Mouse (Mus musculus): ENCODE measurements at regions not wholly inside any gene's neighbourhood (a gene's known extent, or its start where the extent isn't known, plus 50 kb on each side); places are given as distances from the start of the nearest gene placed in this dataset.

DNA sequence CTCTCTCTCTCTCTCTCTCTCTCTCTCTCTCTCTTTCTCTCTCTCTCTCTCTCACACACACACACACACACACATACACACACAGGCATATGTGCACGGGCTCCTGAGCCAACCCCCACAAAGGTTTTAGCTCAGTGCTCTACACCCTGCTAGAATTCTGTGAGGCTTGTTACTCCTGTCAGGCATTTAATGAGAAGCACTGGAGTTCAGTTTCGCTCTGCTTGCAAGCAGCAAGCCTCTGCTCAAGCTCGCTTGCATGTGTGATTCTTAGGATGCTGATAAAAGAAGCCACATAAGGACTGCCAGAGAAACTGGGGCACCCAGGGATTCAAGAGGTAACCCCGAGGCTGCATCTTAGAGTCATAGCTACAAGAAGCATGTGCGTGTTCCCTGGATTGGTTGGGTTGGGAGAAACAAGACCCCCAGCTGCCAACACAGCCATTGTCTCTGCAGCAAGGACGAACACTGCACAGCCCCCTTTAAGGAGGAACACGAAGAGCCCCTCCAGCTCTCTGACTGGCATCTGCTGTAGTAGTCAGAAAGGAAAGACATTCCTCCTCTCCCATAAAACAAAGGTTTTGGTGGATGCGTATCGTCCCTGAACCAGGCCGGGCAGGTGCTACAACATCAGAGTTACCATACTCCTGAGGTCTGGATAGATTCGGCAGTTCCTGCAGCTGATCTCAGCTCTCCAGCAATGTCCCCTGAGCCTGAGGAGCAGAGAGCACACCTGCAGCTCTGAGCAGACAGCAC lies 62.4 kb upstream of the Cdh4 start:
- no peak for DNase-seq (ENCODE audit: low spot score)

GRCm38 (mm10) chr2:179380444-179380705 lies 61.9 kb upstream of the Cdh4 start:
- DNase-seq (ENCODE audit: low spot score) = no peak

DNA sequence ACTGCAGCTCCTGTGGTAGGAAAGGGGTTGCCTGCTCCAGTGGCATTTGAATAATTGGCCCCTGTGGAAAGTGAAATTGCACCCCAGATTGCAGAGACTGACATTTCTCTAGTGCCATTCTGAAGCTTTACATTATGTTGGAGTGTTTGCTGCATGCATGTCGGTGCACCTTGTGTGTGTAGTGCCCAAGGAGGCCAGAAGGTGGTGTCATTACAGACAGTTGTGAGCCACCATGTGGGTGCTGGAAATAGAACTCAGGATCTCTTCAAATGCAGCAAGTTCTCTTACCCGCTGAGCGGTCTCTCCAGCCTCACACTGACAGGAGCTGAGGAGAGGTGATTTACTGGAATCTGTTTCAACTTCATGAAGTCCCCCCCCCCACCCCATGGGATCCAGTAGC lies 60.3 kb upstream of the Cdh4 start:
- no peak for DNase-seq (ENCODE audit: low spot score)

- DNase-seq (ENCODE audit: low spot score) = no peak
These were observed 59.6 kb upstream of the Cdh4 start for GRCm38 (mm10) chr2:179382594-179382993.

DNA sequence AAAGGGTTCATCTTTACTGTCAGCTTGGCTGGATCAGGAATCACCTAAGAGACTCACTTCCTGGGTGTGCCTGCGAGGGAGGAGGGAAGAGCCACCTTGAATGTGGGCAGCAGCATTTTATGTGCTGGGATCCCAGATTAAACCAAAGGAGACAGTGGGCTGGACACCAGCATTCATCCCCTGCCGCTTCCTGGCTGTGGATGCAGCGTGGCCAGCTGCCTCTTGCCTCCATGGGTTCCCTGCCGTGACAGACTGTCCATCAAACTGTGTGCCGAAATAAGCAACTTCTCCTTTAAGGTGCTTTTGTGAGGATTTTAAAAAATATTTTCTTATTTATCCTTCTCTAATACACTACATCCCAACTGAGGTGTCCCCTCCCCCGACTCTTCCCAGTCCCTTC lies 55.4 kb upstream of the Cdh4 start:
- no peak for DNase-seq (ENCODE audit: low spot score)

- no peak for DNase-seq (ENCODE audit: low spot score)
These were observed 51.7 kb upstream of the Cdh4 start for GRCm38 (mm10) chr2:179390486-179390885.

GRCm38 (mm10) chr2:179390924-179391461 lies 51.2 kb upstream of the Cdh4 start:
- no peak for DNase-seq (ENCODE audit: low spot score)
